Mouse (Mus musculus) myocyte (in vitro differentiated cells): ENCODE results near the gene Lrrc10.

Source experiments
- CEBPB ChIP-seq: IDR thresholded peaks from 2 replicates; pipeline ENCODE4 v1.6.1; 2011; ENCODE audit warnings: mild to moderate bottlenecking, moderate library complexity; ENCODE audit not compliant: poor library complexity, insufficient read depth, severe bottlenecking
- E2F4 ChIP-seq: IDR thresholded peaks from one replicate; pipeline ENCODE4 v1.6.1; 2011; ENCODE audit warnings: mild to moderate bottlenecking, control low read depth, moderate library complexity; ENCODE audit not compliant: insufficient read depth
- MAX ChIP-seq: IDR thresholded peaks from one replicate; pipeline ENCODE4 v1.6.1; 2011; ENCODE audit warnings: low read depth, mild to moderate bottlenecking, control low read depth
- MYOD1 ChIP-seq, 3 experiments: IDR thresholded peaks; one replicate each; pipeline ENCODE4 v1.6.1; 2011; ENCODE audit warnings: control low read depth in 2 of 3, low read depth in 2 of 3, mild to moderate bottlenecking in 2 of 3, moderate library complexity in 1 of 3; ENCODE audit not compliant: insufficient read length in 2 of 3, control insufficient read depth in 1 of 3
- MYOG ChIP-seq, 3 experiments: IDR thresholded peaks; one replicate each; pipeline ENCODE4 v1.6.1; 2011; ENCODE audit warnings: control low read depth in 2 of 3, low read depth in 2 of 3, mild to moderate bottlenecking in 2 of 3; ENCODE audit not compliant: insufficient read length in 2 of 3, control insufficient read depth in 1 of 3, insufficient read depth in 1 of 3
- POLR2A ChIP-seq: IDR thresholded peaks from one replicate; pipeline ENCODE4 v1.6.1; 2011; ENCODE audit warnings: low read depth, mild to moderate bottlenecking, control low read depth, moderate library complexity; ENCODE audit not compliant: insufficient read length
- TCF12 ChIP-seq: IDR thresholded peaks from one replicate; pipeline ENCODE4 v1.6.1; 2011; ENCODE audit warnings: mild to moderate bottlenecking, control low read depth; ENCODE audit not compliant: poor library complexity, insufficient read depth, severe bottlenecking

- no peak for TF ChIP-seq E2F4
- TF ChIP-seq CEBPB: no peak
- TF ChIP-seq POLR2A: no peak
- no peak for TF ChIP-seq MYOD1 (IDR thresholded peaks at IDR 0.05; ENCODE audit: control insufficient read depth in 1 of 3, insufficient read length in 2 of 3, low read depth in 2 of 3)
- TF ChIP-seq TCF12: no peak
- no peak for TF ChIP-seq MAX
- TF ChIP-seq MYOG (IDR thresholded peaks at IDR 0.05; ENCODE audit: control insufficient read depth in 1 of 3, insufficient read depth in 1 of 3, insufficient read length in 2 of 3, low read depth in 2 of 3): no peak
These were observed 2.8 kb upstream of the Lrrc10 start for GRCm38 (mm10) chr10:117042295-117042694.
